Mouse (Mus musculus) myocyte (in vitro differentiated cells): ENCODE data around the gene Plekhb2. TPM values are rescaled to one million over a fixed set of nuclear protein-coding genes. Genes with fewer than 3 reads are reported as not detected.

ENCODE experiments used
- H3K27me3 ChIP-seq: one replicate; pipeline ENCODE4 v1.6.1; 2011; ENCODE audit not compliant: control insufficient read depth, insufficient read depth, insufficient read length
- H3K36me3 ChIP-seq: one replicate; pipeline ENCODE4 v1.6.1; 2011; ENCODE audit not compliant: control insufficient read depth, insufficient read depth
- H3K4me2 ChIP-seq: one replicate; pipeline ENCODE4 v1.6.1; 2011; ENCODE audit warnings: low read depth, control low read depth
- H3K4me3 ChIP-seq: one replicate; pipeline ENCODE4 v1.5.1; 2011; ENCODE audit warnings: mild to moderate bottlenecking, control low read depth, moderate library complexity
- H3K79me2 ChIP-seq: one replicate; pipeline ENCODE4 v1.6.1; 2011; ENCODE audit not compliant: control insufficient read depth, insufficient read depth
- H3ac ChIP-seq: one replicate; pipeline ENCODE4 v1.6.1; 2011; ENCODE audit not compliant: control insufficient read depth, insufficient read length
- CEBPB ChIP-seq: IDR thresholded peaks from 2 replicates; pipeline ENCODE4 v1.6.1; 2011; ENCODE audit warnings: mild to moderate bottlenecking, moderate library complexity; ENCODE audit not compliant: poor library complexity, insufficient read depth, severe bottlenecking
- E2F4 ChIP-seq: IDR thresholded peaks from one replicate; pipeline ENCODE4 v1.6.1; 2011; ENCODE audit warnings: mild to moderate bottlenecking, control low read depth, moderate library complexity; ENCODE audit not compliant: insufficient read depth
- MAX ChIP-seq: IDR thresholded peaks from one replicate; pipeline ENCODE4 v1.6.1; 2011; ENCODE audit warnings: low read depth, mild to moderate bottlenecking, control low read depth
- MYOD1 ChIP-seq, 3 experiments: IDR thresholded peaks; one replicate each; pipeline ENCODE4 v1.6.1; 2011; ENCODE audit warnings: control low read depth in 2 of 3, low read depth in 2 of 3, mild to moderate bottlenecking in 2 of 3, moderate library complexity in 1 of 3; ENCODE audit not compliant: insufficient read length in 2 of 3, control insufficient read depth in 1 of 3
- MYOG ChIP-seq, 3 experiments: IDR thresholded peaks; one replicate each; pipeline ENCODE4 v1.6.1; 2011; ENCODE audit warnings: control low read depth in 2 of 3, low read depth in 2 of 3, mild to moderate bottlenecking in 2 of 3; ENCODE audit not compliant: insufficient read length in 2 of 3, control insufficient read depth in 1 of 3, insufficient read depth in 1 of 3
- POLR2A ChIP-seq: IDR thresholded peaks from one replicate; pipeline ENCODE4 v1.6.1; 2011; ENCODE audit warnings: low read depth, mild to moderate bottlenecking, control low read depth, moderate library complexity; ENCODE audit not compliant: insufficient read length
- POLR2AphosphoS2 ChIP-seq: IDR thresholded peaks from one replicate; pipeline ENCODE4 v1.6.1; 2011; ENCODE audit warnings: low read depth, control low read depth; ENCODE audit not compliant: insufficient read length
- REST ChIP-seq: IDR thresholded peaks from one replicate; pipeline ENCODE4 v1.6.1; 2011; ENCODE audit warnings: mild to moderate bottlenecking, control low read depth, moderate library complexity; ENCODE audit not compliant: insufficient read depth, insufficient read length
- SRF ChIP-seq: IDR thresholded peaks from one replicate; pipeline ENCODE4 v1.6.1; 2011; ENCODE audit warnings: low read depth; ENCODE audit not compliant: control insufficient read depth, insufficient read length
- TCF12 ChIP-seq: IDR thresholded peaks from one replicate; pipeline ENCODE4 v1.6.1; 2011; ENCODE audit warnings: mild to moderate bottlenecking, control low read depth; ENCODE audit not compliant: poor library complexity, insufficient read depth, severe bottlenecking
- TCF3 ChIP-seq: IDR thresholded peaks from one replicate; pipeline ENCODE4 v1.6.1; 2011; ENCODE audit warnings: low read depth, control low read depth; ENCODE audit not compliant: insufficient read length
- USF1 ChIP-seq: IDR thresholded peaks from one replicate; pipeline ENCODE4 v1.6.1; 2011; ENCODE audit warnings: low read depth, mild to moderate bottlenecking, control low read depth, moderate library complexity
- polyA plus RNA-seq: library from polyadenylated mRNA; unstranded; fragments of >200 nt; fragmentation: generic; extraction: Trizol; gene quantifications from one replicate; pipeline ENCODE4 v1.2.1, GENCODE M21; 2012; ENCODE audit warnings: missing spikeins

Gene Plekhb2
- polyA plus RNA-seq, 1 experiment, result 66.2 TPM

GRCm38 (mm10) chr1:34823353-34823752, 26.4 kb upstream of the Plekhb2 start:
- TF ChIP-seq REST, result no peak
- no peak for TF ChIP-seq E2F4
- no peak for TF ChIP-seq POLR2A
- no peak for TF ChIP-seq MYOG (IDR thresholded peaks at IDR 0.05; ENCODE audit: control insufficient read depth in 1 of 3, insufficient read depth in 1 of 3, insufficient read length in 2 of 3, low read depth in 2 of 3)
- TF ChIP-seq POLR2AphosphoS2, result no peak
- no peak for TF ChIP-seq MYOD1 (IDR thresholded peaks at IDR 0.05; ENCODE audit: control insufficient read depth in 1 of 3, insufficient read length in 2 of 3, low read depth in 2 of 3)
- no peak for TF ChIP-seq USF1
- TF ChIP-seq CEBPB, result no peak
- TF ChIP-seq SRF, result no peak
- peaks cover 84% of the 10 kb centered on the region for H3K79me2 ChIP-seq
- H3K4me2 ChIP-seq, result no peak overlapping the region
- no peak overlapping the region for H3K4me3 ChIP-seq
- peaks cover 36% of the 10 kb centered on the region for H3K36me3 ChIP-seq
- H3K27me3 ChIP-seq, result no peaks in the 10 kb centered on the region
- no peak overlapping the region for H3ac ChIP-seq

GRCm38 (mm10) chr1:34824208-34824607, 25.6 kb upstream of the Plekhb2 start:
- TF ChIP-seq MYOD1 (IDR thresholded peaks at IDR 0.05; ENCODE audit: control insufficient read depth in 1 of 3, insufficient read length in 2 of 3, low read depth in 2 of 3) (no peak), E2F4 (no peak), CEBPB (no peak), USF1 (no peak), MYOG (IDR thresholded peaks at IDR 0.05; ENCODE audit: control insufficient read depth in 1 of 3, insufficient read depth in 1 of 3, insufficient read length in 2 of 3, low read depth in 2 of 3) (no peak), TCF12 (no peak), TCF3 (no peak), REST (no peak), POLR2AphosphoS2 (no peak), SRF (no peak), MAX (no peak), POLR2A (no peak)
- Histone ChIP-seq H3K36me3 (peaks cover 30% of the 10 kb centered on the region), H3K79me2 (peaks cover 90% of the 10 kb centered on the region), H3ac (no peak overlapping the region), H3K27me3 (no peaks in the 10 kb centered on the region), H3K4me2 (no peak overlapping the region), H3K4me3 (no peak overlapping the region)

- no peak overlapping the region for H3K4me2 ChIP-seq
- H3K4me3 ChIP-seq, result no peak overlapping the region
- TF ChIP-seq POLR2AphosphoS2 (no peak), MYOD1 (IDR thresholded peaks at IDR 0.05; ENCODE audit: control insufficient read depth in 1 of 3, insufficient read length in 2 of 3, low read depth in 2 of 3) (no peak), CEBPB (no peak), SRF (no peak), REST (no peak), TCF3 (no peak), TCF12 (no peak)
- H3K79me2 ChIP-seq, result peaks cover 91% of the 10 kb centered on the region
- no peaks in the 10 kb centered on the region for H3K27me3 ChIP-seq
- H3K36me3 ChIP-seq, result peaks cover 27% of the 10 kb centered on the region
- no peak overlapping the region for H3ac ChIP-seq
Measured at GRCm38 (mm10) chr1:34825909-34826308, 23.9 kb upstream of the Plekhb2 start.

GRCm38 (mm10) chr1:34827900-34828299, 21.9 kb upstream of the Plekhb2 start:
- H3K4me3 ChIP-seq, result no peak overlapping the region
- TF ChIP-seq TCF3, result no peak
- peaks cover 93% of the 10 kb centered on the region for H3K79me2 ChIP-seq
- no peak overlapping the region for H3ac ChIP-seq
- no peaks in the 10 kb centered on the region for H3K27me3 ChIP-seq
- H3K4me2 ChIP-seq, result no peak overlapping the region
- peaks cover 17% of the 10 kb centered on the region for H3K36me3 ChIP-seq

- Histone ChIP-seq H3K36me3 (peaks cover 17% of the 10 kb centered on the region), H3K27me3 (no peaks in the 10 kb centered on the region), H3K79me2 (peaks cover 93% of the 10 kb centered on the region), H3ac (no peak overlapping the region), H3K4me2 (peak overlapping the region; percentile 16), H3K4me3 (no peak overlapping the region)
- peak in 2 of 3 experiments; percentile 61 to 71 for TF ChIP-seq MYOG (IDR thresholded peaks at IDR 0.05; ENCODE audit: control insufficient read depth in 1 of 3, insufficient read depth in 1 of 3, insufficient read length in 2 of 3, low read depth in 2 of 3)
- peak; percentile 33 for TF ChIP-seq TCF12
- peak; percentile 12 to 82 (median 59) for TF ChIP-seq MYOD1 (IDR thresholded peaks at IDR 0.05; ENCODE audit: control insufficient read depth in 1 of 3, insufficient read length in 2 of 3, low read depth in 2 of 3)
- no peak for TF ChIP-seq E2F4
Measured at GRCm38 (mm10) chr1:34828528-34829294, 21.1 kb upstream of the Plekhb2 start.
